Mouse (Mus musculus) G1E (cell line): ENCODE data around the gene Cyb561.

Experiments used
- CTCF ChIP-seq: IDR thresholded peaks from 2 replicates; pipeline ENCODE4 v1.5.1; 2012; ENCODE audit warnings: low read depth, low read length, inconsistent platforms, mixed read lengths
- GATA1 ChIP-seq: IDR thresholded peaks from 2 replicates; pipeline ENCODE4 v1.6.1; 2012; ENCODE audit warnings: borderline replicate concordance, low read length, inconsistent platforms, mixed read lengths
- GATA2 ChIP-seq: IDR thresholded peaks from 2 replicates; pipeline ENCODE4 v1.6.1; 2012; ENCODE audit warnings: low read depth, low read length, inconsistent platforms, borderline replicate concordance
- POLR2AphosphoS5 ChIP-seq: IDR thresholded peaks from 2 replicates; pipeline ENCODE4 v1.6.1; 2012; ENCODE audit warnings: low read depth, low read length, inconsistent platforms; ENCODE audit not compliant: insufficient replicate concordance
- TAL1 ChIP-seq: conservative IDR thresholded peaks from 2 replicates; pipeline ENCODE4 v1.6.1; 2012; ENCODE audit warnings: low read depth, low read length, inconsistent platforms, mixed read lengths

- TF ChIP-seq CTCF (no peak), GATA2 (no peak), GATA1 (no peak), TAL1 (no peak), POLR2AphosphoS5 (no peak)
These were observed 47.5 kb downstream of the Cyb561 start for GRCm38 (mm10) chr11:105905529-105906213.
